Mouse (Mus musculus) embryo, embryonic 10 days (tissue): ENCODE data around the gene Ampd2.
A peak's percentile ranks its signal among the peaks of the same experiment; 100 is the strongest.

Source experiments
- DNase-seq: peaks from one replicate; pipeline ENCODE4 v3.0.0-alpha.2; 2015; ENCODE audit warnings: low spot score

Gene Ampd2

DNA sequence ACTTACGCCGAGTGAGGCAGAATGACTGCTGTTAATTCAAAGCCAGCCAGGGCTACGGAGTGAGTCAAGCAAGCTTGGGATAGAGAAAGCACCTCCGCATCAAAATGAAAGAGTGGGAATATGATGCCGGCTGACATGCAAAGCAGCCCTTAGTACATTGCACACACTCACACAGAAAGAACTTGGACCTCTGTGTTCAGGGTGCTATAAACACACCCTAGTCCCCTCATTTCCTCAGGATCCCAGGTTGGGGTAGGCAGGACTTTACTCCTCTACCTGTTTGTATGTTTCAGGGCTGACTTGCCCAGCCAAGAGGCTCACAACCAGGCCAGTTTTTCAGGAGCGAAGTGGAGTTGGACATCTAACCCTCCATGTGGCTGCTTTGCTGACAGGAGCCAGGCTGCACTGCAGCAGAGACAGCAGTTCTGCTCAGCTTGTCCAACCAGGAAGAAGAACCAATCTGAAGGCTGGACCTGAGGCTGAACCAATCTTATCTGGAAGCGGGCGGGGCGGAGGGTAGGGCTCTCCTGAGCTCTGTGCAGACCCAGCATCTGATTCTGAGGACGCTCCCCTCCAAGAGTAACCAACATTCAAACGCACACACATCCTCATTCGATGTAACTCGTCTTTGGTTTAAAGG, 17.1 kb downstream of the Ampd2 start:
- no peak for DNase-seq

DNA sequence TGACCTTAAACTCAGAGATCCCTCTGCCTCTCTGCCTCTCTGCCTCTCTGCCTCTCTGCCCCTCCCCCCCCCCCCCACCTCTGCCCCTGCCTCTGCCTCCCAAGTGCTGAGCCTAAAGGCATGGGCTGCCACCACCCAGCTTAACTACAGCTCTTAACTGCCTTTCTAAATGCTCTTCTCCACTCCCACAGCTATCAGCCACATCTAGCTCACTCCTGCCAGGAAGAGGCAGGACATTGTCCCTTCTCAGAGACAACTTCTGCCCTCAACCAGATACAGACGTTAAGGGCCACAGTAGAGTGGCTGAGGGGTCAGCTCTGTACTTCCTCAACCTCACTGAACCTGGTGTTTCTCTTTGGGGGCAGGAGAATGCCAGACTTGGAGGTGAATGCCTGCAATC, 17.6 kb downstream of the Ampd2 start:
- no peak for DNase-seq

DNA sequence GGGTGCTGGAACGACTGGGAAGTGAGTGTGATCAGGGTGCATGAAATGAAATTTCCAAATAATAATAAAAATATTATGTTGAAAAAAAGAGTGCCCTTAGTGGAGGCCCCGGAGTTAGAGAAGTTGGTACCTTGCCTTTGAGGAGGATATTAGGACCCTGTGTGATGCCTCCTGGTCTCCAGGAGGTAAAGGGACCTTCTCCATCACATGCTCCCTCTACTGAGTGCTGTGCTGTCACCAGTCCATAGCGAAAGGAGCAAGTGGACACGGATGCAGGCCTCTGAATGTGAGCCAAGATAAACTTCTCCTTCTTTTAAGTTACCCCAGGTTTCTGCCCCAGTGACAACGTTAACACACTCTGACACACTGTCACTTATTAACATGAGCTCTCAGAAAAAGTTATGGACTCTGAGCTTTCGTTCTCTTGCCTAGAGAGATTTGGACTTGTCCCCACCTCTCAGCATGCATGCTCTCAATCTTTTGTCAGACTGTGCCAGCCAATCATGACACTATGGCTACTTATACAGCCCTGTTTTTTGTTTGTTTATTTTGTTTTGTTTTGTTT, 19.0 kb downstream of the Ampd2 start:
- no peak for DNase-seq

DNA sequence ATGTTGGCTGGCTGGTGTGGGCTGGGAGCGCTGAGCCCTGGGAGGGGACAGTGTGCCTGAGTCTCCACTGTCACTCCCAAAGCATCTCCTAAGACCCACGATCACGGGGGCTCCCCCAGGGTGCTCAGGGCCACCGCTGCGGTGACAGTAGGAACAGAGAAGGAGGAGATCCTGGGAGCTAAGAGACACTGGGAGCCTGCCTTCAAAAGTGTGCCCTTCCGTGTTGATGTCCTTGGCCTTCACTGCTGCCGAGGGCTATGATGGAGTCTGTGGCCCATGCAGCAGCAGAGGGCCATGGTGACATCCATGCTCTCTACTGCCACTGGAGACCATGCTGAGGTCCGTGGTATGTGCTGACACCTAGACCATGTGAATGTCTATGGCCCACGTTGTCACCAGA, 20.9 kb downstream of the Ampd2 start:
- DNase-seq: no peak

DNA sequence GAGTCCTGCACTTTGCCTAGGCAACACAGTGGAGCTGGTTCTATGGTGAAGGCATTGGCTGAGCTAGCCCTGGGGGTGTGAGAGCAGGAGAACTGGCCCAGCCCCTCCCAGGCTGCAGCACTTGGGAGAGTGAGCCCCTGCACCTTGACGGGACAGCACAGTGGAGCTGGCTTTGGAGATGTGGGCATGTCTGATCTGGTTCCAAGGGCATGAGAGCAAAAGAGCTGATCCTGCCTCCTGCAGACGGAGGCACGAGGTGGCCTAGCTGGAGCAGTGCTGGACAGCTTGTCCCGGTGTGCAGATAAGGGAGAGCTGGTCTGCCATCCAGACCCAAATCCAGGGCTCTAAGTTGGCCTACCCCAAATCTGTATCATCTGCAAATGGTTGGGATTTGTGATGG, 21.8 kb downstream of the Ampd2 start:
- no peak for DNase-seq

DNA sequence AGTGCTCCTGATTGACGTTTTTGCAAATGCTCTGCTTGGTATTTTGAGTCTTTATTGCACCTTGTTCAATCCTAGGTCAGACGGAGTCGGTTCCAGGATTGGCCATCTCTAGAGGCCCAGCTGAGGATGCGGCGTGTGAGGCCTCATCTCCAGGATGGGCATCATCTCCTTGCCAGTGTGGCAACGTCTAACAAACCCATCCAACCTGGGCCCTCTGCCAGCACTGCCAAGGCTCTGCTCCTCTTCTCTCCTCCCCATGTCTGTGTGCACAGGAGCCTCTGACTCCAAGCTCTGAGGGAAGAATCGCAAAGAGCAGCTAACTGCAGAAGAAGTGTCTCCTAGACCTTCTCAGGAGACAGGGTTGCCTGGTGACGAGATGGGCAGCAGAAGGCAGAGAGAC, 23.8 kb downstream of the Ampd2 start:
- no peak for DNase-seq

DNA sequence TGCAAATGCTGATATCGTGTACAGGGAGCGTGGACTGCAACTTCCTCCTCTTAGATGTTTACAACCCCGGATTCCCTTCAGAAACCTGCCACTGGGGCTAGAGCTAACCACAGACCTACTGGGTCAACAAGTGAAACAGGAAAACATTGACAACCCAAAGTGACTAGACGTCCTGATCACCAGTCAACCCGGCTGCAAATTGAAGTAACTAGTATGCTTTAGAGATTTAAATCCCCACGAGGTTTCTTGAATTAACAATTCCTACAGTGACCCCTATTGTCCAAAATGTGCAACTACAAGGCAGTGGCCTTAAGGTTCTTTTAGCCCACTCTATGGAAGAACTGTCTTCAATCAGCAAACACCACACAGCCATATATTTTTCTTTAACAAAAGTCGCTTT, 25.0 kb downstream of the Ampd2 start:
- peak; percentile 83 for DNase-seq

DNA sequence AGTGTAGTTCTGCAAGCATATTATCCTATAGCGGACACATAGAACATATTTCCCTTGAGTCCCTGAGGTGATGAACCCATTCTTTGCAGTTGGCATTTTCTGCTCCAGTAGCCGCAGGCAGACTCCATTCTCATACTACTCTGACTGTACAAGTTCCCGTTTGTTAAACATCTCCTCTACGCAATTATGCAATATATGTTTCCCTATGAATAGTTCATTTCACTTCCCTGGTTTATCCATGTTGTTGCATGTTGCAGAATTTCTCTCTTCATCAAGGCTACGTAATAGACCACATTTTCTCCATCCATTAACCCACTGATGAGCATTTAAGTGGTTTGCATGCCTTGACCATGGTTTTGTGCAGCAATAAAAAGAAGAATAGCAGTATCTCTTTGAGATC, 36.0 kb downstream of the Ampd2 start:
- no peak for DNase-seq

DNA sequence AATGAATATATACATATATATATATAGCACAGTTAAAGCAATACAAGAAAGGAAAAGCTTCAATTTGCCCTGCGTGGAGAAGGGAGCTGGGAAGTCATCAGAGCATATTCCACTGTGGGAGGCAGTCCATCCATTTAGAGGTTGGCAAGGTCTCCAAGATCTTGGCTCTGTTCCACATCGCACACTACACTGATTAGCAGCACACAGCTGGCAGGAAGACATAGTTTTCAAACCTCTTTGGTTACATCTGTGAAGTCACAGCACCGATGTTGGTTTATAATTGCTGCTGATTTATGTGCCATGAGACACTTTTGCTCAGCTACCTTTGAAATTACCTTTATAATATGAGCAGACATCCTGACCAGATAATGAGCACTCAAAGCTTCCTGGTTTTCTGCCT, 38.1 kb downstream of the Ampd2 start:
- no peak for DNase-seq

DNA sequence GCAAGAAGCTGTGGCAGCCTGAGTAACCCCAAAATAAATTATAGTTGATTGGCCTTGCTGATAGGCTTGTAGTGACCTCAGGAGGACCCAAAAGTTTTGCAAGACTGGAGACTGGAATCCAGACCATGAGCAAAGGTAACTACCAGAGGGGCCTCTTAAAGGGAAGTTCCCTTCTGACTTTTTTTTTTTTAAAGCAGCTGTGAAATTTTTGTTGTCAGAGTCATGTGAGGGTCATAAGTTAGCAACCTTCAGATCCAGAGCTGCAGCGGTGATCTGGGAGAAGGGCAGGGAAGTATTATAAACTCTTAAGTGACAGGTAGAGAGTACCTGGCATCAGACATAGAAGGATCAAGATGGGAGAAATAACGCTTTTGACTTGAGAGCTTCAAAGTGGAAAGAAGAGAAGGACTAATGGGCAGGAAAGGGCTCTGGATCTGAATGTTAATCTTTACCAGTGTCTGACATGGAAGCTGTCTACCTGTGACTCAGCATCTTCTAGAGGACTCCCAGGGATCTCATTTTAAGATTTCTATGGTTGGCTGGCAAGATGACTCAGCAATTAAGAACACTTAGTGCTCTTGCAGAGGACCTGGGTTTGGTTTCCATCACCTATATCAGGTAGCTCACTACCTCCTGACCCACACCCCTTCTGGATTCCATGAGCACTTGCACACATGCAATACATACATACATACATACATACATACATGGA, 39.4 kb downstream of the Ampd2 start:
- no peak for DNase-seq

DNA sequence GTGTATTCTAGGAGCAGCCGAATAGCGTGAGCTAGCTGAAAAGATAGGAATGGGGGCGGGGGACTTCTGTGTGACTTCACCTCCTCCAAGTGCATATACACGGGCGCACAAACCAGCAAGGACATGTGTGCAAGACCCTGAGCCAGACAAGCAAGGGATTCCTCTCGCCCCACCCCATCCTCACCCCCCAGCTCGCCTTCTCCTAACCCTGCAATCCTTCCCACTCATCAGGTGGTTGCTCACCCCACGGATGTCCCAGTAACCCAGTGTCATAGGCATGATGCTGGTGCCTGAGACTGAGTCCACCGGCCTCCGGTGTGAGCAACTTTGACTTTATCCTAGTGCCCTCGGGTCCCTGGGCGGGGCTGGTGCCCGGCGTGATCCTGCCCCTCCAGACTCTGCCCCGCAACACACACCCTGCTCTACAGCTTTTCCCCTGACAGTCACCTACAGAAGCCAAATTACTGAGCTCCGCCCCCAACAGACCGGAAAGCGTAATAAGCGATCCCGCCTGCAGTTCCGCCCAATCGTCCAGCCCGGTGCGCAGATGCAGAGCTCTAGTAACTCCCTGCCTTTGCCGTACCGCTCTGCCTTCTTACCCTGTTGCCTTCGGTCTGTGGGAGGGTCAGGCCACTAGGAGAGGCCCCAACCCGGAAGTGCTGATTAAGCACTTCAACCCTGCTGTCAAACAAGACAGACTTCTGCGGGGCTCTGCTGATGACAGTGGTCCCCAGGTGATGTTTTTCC, 41.9 kb downstream of the Ampd2 start, which contains the start of gene Gstm4:
Gene Gstm4, minus strand, starts transcription at position 501 of the 747 bp plus-strand sequence.
- DNase-seq: peak; percentile 91

DNA sequence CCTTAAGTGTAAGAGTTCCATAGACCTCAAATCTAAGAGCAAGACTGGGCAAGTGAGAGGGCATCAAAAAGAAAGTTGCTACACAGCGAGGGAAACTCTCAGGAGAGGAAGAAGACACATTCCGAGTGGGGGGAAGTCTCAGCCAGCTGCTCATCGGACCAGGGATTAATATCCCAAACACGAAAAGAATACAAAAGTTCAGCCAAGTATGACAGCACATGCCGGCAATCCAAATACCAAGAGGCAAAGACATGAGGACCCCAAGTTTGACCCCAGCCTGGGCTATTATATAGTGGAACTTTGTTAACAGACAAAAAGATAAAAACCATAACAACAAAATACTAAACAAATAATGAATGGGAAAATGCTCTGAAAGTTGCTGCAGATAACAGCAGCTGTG, 53.3 kb downstream of the Ampd2 start:
- DNase-seq: no peak

DNA sequence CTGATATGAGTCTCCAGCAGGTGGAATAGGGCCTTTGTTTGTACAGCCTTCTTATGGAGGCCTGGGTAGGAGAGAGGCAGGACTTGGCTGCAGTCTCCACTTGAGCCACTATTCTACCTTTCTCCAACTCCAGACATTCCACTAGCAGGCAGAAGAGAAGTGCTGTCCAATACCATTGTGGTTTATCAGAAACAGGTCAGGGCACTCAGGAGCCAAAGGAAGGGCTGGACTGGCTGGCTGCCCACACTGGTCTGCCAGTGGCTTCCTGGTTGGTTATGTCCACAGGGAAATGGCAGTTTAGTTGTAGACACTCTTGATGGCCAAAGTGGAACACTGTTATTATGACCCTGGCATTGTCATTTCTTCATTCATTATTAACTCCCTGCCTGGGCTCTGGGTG, 54.3 kb downstream of the Ampd2 start:
- DNase-seq: no peak

DNA sequence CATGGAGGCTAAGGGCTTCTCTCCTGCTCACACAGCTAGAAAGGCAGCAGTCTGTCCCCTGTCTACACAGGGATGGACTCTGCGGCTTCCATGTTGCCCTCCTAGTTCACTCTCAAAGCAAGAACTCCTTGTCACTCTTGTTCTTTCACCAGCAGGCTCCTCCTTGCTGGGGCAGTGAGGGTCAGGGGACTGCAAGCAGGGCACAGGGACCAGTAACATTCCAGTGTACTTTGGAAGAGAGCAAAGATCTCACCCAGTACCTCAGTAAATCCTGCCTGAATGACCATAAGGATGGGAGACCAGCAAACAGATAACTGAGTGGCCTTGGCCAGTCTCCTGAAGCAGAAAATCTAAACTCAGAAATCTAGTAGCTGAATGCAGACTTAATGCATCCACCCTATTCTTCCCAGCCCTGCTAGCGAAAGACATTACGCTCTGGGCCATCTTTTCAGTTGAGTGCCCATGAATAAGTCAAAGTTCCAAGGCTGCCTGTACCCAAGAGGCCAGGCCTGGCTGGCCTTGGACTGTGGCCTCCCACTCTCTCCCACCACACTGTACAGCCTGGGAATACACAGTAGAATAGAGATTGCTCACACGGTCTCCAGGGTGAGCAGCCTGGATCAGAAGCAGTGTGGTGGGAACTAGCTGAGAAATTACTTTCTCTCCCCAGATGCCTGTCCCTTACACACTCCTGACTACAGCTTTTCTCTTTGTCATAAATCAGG, 57.6 kb downstream of the Ampd2 start:
- DNase-seq: no peak

DNA sequence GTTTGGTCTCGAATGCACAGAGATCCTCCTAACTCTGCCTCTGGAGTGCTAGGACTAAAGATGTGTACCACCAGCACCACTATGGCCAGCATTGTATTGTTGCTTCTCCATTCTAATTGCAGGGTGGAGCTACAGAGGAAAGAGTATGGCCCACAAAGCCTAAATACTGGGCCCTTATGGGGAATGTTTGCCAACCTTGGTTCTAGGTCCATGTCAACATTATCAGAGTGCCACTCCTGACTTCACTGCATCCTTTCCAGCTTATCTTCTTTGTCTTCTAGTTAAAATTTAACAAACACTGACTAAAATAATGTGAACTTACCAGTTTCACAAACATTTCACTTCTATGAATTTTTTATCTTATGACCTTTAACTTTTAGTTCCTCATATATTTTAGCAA, 59.9 kb downstream of the Ampd2 start:
- no peak for DNase-seq

DNA sequence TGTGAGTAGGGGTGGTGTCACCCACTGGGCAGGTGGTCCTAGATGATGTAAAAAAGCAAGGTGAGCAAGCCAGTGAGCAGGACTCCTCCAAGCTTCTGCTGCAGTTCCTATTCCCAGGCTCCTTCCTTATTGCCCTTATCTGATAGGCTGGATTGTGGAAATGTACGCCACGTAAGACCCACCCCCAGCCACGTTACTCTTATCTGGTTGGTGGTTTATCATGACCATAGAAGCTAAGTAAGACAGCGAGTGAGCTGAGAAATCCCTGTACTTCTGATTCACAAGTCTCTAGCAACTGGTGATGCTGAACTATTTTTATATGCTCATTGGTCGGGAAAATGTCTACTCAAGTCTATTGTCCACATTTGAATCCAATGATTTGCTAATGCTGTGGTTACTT, 60.4 kb downstream of the Ampd2 start:
- DNase-seq: no peak

DNA sequence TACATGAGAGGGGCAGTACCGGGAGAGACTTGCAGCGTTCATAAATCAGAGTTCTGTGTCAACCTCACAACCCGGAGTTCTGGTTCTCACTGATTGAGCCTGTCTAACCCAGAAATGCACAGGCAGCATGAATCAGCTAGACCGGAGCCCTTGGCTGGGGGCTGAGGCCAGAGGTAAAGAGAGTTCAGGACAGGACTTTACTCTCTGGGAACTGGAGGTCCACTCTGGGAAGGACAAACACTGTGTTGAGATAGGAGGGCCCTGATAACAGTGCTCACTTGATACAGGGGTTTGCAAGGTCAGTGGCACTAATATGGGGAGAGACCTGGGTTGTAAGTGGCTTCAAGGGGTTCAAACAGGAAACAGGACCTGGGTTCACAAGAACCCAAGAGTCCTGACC, 61.1 kb downstream of the Ampd2 start:
- DNase-seq: no peak
